Mouse (Mus musculus): ENCODE data around the gene Olfr818. TPM values are rescaled to one million over a fixed set of nuclear protein-coding genes. Genes with fewer than 3 reads are reported as not detected.

The Olfr818 gene
- polyA plus RNA-seq (2012; rRNA removed) = not detected in 2 replicates

DNA sequence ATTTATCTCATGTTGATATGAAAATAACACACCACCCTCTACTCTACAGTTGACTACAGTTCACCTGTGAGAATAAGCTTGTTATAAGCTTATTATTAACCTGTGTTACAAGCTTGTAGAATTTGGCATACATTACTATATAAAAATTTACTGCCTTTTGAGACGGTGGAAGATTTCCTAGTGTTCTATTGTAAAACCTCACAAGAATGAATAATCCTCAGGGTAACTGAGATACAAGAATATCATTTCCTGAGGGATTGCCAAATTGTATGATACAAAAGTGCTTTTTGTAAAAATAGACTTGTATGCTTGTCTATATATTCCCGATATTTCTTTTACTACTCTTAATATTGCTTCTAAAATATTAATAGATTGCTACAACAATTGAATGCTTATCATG is at the start of gene Olfr818:
Gene Olfr818 (minus strand): TSS at position 101 of the 400 bp plus-strand sequence.

DNA sequence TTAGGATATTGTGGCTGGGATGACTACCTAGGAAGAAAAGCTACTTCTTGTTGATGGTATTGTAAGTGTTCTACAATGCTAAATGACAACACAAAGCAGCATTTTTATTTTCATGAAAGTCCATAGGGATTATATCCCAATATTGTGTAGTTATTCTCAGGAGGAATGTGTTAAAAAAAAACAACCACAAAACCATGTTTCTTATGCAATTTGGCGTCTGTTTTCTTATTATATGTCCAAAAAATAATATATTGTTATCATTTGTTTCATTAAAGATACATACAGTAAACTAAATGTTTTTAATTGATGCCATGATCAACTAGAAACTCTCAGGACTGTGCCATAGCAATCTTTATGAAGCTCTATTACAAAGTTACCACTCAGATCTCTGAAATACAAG is 36.1 kb upstream of the Olfr818 start, which contains the start of gene Gm10310:
Gene Gm10310 (minus strand): TSS at position 101 of the 400 bp plus-strand sequence.

DNA sequence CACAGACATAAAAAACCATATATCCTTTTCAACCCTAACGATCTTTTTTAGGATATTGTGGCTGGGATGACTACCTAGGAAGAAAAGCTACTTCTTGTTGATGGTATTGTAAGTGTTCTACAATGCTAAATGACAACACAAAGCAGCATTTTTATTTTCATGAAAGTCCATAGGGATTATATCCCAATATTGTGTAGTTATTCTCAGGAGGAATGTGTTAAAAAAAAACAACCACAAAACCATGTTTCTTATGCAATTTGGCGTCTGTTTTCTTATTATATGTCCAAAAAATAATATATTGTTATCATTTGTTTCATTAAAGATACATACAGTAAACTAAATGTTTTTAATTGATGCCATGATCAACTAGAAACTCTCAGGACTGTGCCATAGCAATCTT is 27.1 kb upstream of the Olfr818 start, which contains the start of gene Olfr247:
Gene Olfr247 (minus strand): TSS at position 101 of the 400 bp plus-strand sequence.

DNA sequence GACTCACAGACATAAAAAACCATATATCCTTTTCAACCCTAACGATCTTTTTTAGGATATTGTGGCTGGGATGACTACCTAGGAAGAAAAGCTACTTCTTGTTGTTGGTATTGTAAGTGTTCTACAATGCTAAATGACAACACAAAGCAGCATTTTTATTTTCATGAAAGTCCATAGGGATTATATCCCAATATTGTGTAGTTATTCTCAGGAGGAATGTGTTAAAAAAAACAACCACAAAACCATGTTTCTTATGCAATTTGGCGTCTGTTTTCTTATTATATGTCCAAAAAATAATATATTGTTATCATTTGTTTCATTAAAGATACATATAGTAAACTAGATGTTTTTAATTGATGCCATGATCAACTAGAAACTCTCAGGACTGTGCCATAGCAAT is 18.3 kb upstream of the Olfr818 start, which contains the start of gene Olfr819:
Gene Olfr819 (minus strand): TSS at position 101 of the 400 bp plus-strand sequence.

DNA sequence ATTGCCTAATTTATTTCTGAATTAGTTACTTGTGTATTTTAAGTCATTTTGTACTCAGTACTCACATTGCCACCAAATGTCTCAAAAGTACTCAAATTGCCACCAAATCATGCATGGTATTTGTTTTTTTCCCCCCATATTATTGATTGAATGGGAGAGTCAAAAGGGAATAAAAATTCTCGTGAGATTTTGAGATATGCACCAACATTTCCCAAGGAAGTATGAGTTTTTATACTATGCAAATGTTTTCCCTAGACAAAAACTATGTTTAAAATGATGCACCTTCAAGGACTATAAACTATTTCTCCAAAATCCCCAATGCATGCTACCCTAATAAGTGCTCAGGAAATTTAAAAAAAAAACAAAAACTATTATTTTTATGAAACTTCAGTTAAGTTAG is 33.4 kb downstream of the Olfr818 start, which contains the start of gene Olfr816:
Gene Olfr816 (minus strand): TSS at position 101 of the 400 bp plus-strand sequence.

DNA sequence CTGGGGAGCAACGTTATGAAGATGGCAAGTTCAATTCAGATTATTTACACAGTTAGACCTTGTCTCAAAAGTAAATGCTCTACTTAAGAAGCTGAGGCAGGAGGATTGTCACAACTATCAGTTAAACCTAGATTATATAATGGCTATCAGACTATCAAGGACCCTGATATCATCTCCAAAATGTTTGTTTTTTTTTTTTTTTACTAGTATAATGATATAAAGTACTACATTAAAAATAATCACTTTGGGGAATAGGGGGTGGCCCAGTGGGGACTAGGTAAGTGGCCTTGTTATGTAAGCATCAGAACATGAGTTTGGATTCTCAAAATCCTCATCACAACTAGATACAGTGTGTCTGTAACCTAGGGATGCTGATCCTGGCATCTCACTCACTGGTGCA is 43.1 kb downstream of the Olfr818 start, which contains the start of gene Olfr815:
Gene Olfr815 (minus strand): TSS at position 101 of the 400 bp plus-strand sequence.

Other genes with a start within 250 kb of the Olfr818 start
- gene Olfr804, start 245.9 kb downstream of the Olfr818 start, polyA plus RNA-seq (2012; rRNA removed) = not detected in 2 replicates
- not detected in 2 replicates for gene Olfr805, start 219.7 kb downstream of the Olfr818 start, polyA plus RNA-seq (2012; rRNA removed)
- gene Olfr806, start 207.2 kb downstream of the Olfr818 start, polyA plus RNA-seq (2012; rRNA removed) = not detected in 2 replicates
- gene Olfr807, start 191.3 kb downstream of the Olfr818 start, polyA plus RNA-seq (2012; rRNA removed) = not detected in 2 replicates
- gene Olfr808, start 183.6 kb downstream of the Olfr818 start, polyA plus RNA-seq (2012; rRNA removed) = not detected in 2 replicates
- gene Olfr809, start 174.5 kb downstream of the Olfr818 start, polyA plus RNA-seq (2012; rRNA removed) = not detected in 2 replicates
- not detected in 2 replicates for gene Olfr810, start 154.2 kb downstream of the Olfr818 start, polyA plus RNA-seq (2012; rRNA removed)
- not detected in 2 replicates for gene Olfr811, start 144.7 kb downstream of the Olfr818 start, polyA plus RNA-seq (2012; rRNA removed)
- not detected in 2 replicates for gene Olfr812, start 103.0 kb downstream of the Olfr818 start, polyA plus RNA-seq (2012; rRNA removed)
- gene Olfr813, start 93.7 kb downstream of the Olfr818 start, polyA plus RNA-seq (2012; rRNA removed) = not detected in 2 replicates
- gene Olfr814, start 69.2 kb downstream of the Olfr818 start, polyA plus RNA-seq (2012; rRNA removed) = not detected in 2 replicates
- not detected in 2 replicates for gene Olfr815, start 43.2 kb downstream of the Olfr818 start, polyA plus RNA-seq (2012; rRNA removed)
- not detected in 2 replicates for gene Olfr816, start 33.5 kb downstream of the Olfr818 start, polyA plus RNA-seq (2012; rRNA removed)
- not detected in 2 replicates for gene Olfr819, start 18.2 kb upstream of the Olfr818 start, polyA plus RNA-seq (2012; rRNA removed)
- not detected in 2 replicates for gene Olfr247, start 27.0 kb upstream of the Olfr818 start, polyA plus RNA-seq (2012; rRNA removed)
- not detected in 2 replicates for gene Gm10310, start 36.0 kb upstream of the Olfr818 start, polyA plus RNA-seq (2012; rRNA removed)
- not detected in 2 replicates for gene Olfr820, start 63.5 kb upstream of the Olfr818 start, polyA plus RNA-seq (2012; rRNA removed)
- gene Olfr821, start 81.2 kb upstream of the Olfr818 start, polyA plus RNA-seq (2012; rRNA removed) = not detected in 2 replicates
- gene Olfr822, start 122.1 kb upstream of the Olfr818 start, polyA plus RNA-seq (2012; rRNA removed) = not detected in 2 replicates
- not detected in 2 replicates for gene Olfr823, start 166.3 kb upstream of the Olfr818 start, polyA plus RNA-seq (2012; rRNA removed)
- not detected in 2 replicates for gene Olfr824, start 180.9 kb upstream of the Olfr818 start, polyA plus RNA-seq (2012; rRNA removed)
- gene Olfr825, start 217.7 kb upstream of the Olfr818 start, polyA plus RNA-seq (2012; rRNA removed) = not detected in 2 replicates
- not detected in 2 replicates for gene Olfr826, start 235.1 kb upstream of the Olfr818 start, polyA plus RNA-seq (2012; rRNA removed)